Mouse (Mus musculus) embryonic stem cell, embryonic (primary cell): ENCODE measurements around the gene Magohb.

Experiments
- CTCF ChIA-PET, 4 experiments: fragments of 300-600 bp in 2 of 4; fragments of 350-600 bp in 2 of 4; sonication (Branson Sonifier 250); formaldehyde crosslinking; loops; one replicate each; lab custom pipeline; 2022; ENCODE audit warnings: inconsistent platforms in 2 of 4; lab: Charles Lee
- POLR2A ChIA-PET, 4 experiments: fragments of 300-600 bp in 2 of 4; fragments of 350-600 bp in 2 of 4; sonication (Branson Sonifier 250); formaldehyde crosslinking; loops; one replicate each; lab custom pipeline; 2022; ENCODE audit warnings: antibody characterized with exemption in 4 of 4, inconsistent platforms in 1 of 4; lab: Charles Lee

The Magohb gene

DNA sequence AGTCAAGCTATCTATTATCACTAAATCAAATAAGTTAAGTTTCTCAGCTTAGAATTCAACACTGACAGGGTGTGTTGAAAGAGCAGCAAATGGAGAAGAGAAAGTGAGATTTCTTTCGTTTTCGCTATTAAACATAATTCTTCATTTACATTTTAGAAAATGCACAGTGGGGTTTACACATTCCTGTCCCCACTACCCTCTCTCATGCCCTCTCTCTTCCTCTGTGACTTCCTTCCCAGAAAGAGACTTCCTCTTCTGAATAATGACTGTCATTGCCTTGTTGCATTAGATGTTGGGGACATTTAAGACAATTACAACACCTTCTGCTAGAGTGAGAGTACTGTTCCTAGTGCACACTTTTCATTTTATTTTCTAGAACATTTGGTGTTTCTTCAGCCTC lies 23.4 kb downstream of the Magohb start:
- ChIA-PET CTCF (no interaction called here), POLR2A (no interaction called here)

DNA sequence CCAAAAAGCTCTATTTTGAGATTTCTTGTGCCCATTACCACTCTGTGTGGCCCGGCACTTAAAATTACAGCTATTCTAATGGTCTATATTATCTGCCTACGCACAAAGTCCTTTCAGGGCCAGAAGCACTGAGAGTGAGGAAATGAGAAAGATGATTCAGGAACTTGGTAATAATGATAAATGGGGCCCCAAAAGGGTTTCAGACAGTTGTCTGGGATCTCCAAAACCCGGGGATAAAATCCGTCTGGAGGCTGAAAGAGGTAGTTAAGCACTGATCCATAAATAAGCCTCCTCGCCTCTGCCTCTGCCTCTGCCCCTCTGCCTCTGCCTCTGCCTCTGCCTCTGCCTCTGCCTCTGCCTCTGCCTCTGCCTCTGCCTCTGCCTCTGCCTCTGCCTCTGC lies 28.9 kb downstream of the Magohb start:
- POLR2A ChIA-PET, result no interaction called here
- CTCF ChIA-PET, result no interaction called here

DNA sequence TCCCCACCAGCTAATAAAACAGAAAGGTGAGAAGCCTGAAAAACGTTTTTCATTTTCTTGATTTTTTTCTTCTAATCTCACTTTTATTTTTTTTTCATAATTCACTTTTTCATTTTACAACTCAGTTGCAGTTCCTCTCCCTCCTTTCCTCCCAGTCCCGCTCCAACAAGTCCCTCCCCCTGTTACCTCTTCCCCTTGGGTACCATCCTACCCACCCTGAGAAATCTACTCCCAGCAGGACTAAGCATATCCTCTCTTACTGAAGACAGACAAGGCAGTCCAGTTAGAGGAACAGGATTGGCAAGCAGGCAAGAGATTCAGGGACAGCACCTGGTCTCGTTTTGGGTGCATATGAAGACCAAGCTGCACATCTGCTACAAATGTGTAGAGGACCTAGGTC lies 30.3 kb downstream of the Magohb start:
- POLR2A ChIA-PET, result no interaction called here
- CTCF ChIA-PET, result interaction anchor here in 1 of 4 experiments (0.7 kb wide), 1 partner anchor 13 kb away, joined by 3 read pairs; no protein-coding TSS in a partner anchor

DNA sequence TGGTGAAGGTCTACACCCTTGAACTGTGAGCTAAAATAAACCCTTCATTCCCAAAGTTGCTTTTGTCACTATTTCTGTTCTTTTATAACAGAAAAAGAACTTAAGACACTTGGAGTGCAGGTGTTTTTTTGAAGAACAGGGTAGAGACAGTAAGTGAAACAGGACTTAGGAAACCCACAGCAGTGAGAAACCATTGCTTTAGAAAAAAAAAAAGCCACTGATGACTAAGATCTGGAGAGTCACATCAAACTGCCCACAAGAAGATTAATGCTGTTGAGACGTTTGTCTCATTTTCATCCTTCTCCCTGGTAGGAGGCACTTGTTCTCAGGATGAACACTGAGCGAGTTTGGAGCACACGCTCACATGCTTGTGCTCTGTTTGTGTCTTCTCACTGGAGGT lies 31.0 kb downstream of the Magohb start:
- ChIA-PET CTCF (interaction anchor here in 1 of 4 experiments (0.7 kb wide), 1 partner anchor 14 kb away, joined by 3 read pairs; no protein-coding TSS in a partner anchor), POLR2A (no interaction called here)

DNA sequence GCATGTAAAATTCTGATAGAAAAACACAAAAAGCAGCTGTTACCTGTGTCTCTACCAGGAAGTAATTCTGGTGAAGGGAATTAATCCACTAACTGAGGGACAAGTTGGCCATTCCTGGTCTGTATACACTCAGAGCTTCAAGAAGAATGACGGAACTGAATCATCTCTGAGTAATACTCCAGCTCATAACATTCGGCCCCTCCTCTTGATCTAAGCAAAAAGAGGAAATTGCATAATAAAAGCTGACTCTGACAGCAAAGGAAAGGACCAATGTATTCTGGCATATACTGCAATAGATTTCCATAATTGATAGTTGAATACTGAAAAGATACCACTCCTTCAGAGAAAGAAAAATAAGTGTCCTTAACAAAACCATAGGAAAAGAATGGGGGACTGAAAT lies 45.8 kb downstream of the Magohb start, which contains the start of gene Klra2:
Gene Klra2 (minus strand): TSS at position 157 of the 400 bp plus-strand sequence.
- ChIA-PET POLR2A (no interaction called here), CTCF (no interaction called here)

DNA sequence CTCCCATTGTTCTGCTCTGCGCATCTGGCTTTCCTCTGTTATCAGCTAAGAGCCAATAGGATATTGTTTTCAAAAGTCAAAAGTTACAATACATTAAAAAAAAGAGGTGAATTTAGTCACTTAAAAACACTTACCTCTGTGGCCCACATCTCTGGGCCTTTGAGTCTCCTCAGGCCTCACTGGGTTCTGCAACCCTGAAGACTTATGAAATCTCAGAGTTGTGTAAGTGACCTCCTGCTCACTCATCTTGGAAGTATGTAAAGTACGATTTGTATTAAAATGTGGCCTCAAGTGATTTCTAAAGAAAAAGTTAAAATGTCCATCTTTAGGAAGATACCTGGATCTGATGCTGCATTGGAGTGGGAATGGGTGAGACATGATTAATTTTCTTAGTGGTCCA lies 48.0 kb downstream of the Magohb start:
- CTCF ChIA-PET, result no interaction called here
- POLR2A ChIA-PET, result no interaction called here
